Mouse (Mus musculus) heart, adult 2 months (tissue): ENCODE measurements around the gene Ptma.

Experiments used
- CTCF ChIP-seq: fragments of 200-600 bp; IDR thresholded peaks from 2 replicates; pipeline ENCODE4 v1.8.1; 2022; ENCODE audit warnings: antibody characterized with exemption, mild to moderate bottlenecking, moderate library complexity
- POLR2A ChIP-seq: fragments of 200-500 bp; IDR thresholded peaks from 2 replicates; pipeline ENCODE4 v1.6.1; 2011; ENCODE audit warnings: mild to moderate bottlenecking, low read depth, low read length, control low read depth; ENCODE audit not compliant: insufficient read depth

GRCm38 (mm10) chr1:86482761-86483160 is 43.8 kb upstream of the Ptma start:
- no peak for TF ChIP-seq CTCF
- no peak for TF ChIP-seq POLR2A
